Mouse (Mus musculus) natural killer cell, adult 2 months (primary cell): ENCODE results near the gene Fggy.

Source experiments
- DNase-seq, 2 experiments: peaks; one replicate each; pipeline ENCODE4 v3.0.0; 2022; ENCODE audit warnings: low spot score in 2 of 2

The Fggy gene

GRCm38 (mm10) chr4:95778528-95778927 is 221.2 kb downstream of the Fggy start:
- DNase-seq, result no peak

- DNase-seq, result no peak
Measured at GRCm38 (mm10) chr4:95784146-95784895, 227.0 kb downstream of the Fggy start.

- DNase-seq, result no peak
Measured at GRCm38 (mm10) chr4:95787609-95788008, 230.3 kb downstream of the Fggy start.

GRCm38 (mm10) chr4:95788867-95789266 is 231.6 kb downstream of the Fggy start:
- no peak for DNase-seq

GRCm38 (mm10) chr4:95791913-95792475 is 234.7 kb downstream of the Fggy start:
- no peak for DNase-seq

- no peak for DNase-seq
Measured at GRCm38 (mm10) chr4:95793647-95794328, 236.5 kb downstream of the Fggy start.

GRCm38 (mm10) chr4:95794651-95795050 is 237.3 kb downstream of the Fggy start:
- DNase-seq, result no peak

GRCm38 (mm10) chr4:95795283-95795682 is 238.0 kb downstream of the Fggy start:
- no peak for DNase-seq

- no peak for DNase-seq
Measured at GRCm38 (mm10) chr4:95819650-95820049, 262.3 kb downstream of the Fggy start.

- DNase-seq, result no peak
Measured at GRCm38 (mm10) chr4:95821906-95822579, 264.7 kb downstream of the Fggy start.

GRCm38 (mm10) chr4:95828164-95828563 is 270.9 kb downstream of the Fggy start:
- DNase-seq, result no peak

GRCm38 (mm10) chr4:95830320-95830719 is 273.0 kb downstream of the Fggy start:
- DNase-seq, result no peak

GRCm38 (mm10) chr4:95839860-95840259 is 282.6 kb downstream of the Fggy start:
- no peak for DNase-seq

GRCm38 (mm10) chr4:95840389-95841053 is 283.2 kb downstream of the Fggy start:
- no peak for DNase-seq

GRCm38 (mm10) chr4:95845981-95846617 is 288.8 kb downstream of the Fggy start:
- DNase-seq, result no peak

GRCm38 (mm10) chr4:95847219-95847618 is 289.9 kb downstream of the Fggy start:
- DNase-seq, result no peak

GRCm38 (mm10) chr4:95847664-95848063 is 290.4 kb downstream of the Fggy start:
- DNase-seq, result no peak

GRCm38 (mm10) chr4:95849497-95849896 is 292.2 kb downstream of the Fggy start:
- DNase-seq, result no peak

GRCm38 (mm10) chr4:95850044-95850739 is 292.9 kb downstream of the Fggy start:
- no peak for DNase-seq

- DNase-seq, result no peak
Measured at GRCm38 (mm10) chr4:95852257-95852656, 294.9 kb downstream of the Fggy start.

- DNase-seq, result no peak
Measured at GRCm38 (mm10) chr4:95856008-95856407, 298.7 kb downstream of the Fggy start.
